Mouse (Mus musculus) embryonic facial prominence, embryonic 11.5 days (tissue): ENCODE results near the gene Lhfp. TPM values are rescaled to one million over a fixed set of nuclear protein-coding genes. Genes with fewer than 3 reads are reported as not detected.
A peak's percentile ranks its signal among the peaks of the same experiment; 100 is the strongest.

Experiments used
- ATAC-seq: fragments of 200-750 bp; cut with Nextera tagmentation; replicated peaks from 2 replicates; pipeline ENCODE4 v1.8.0; 2017; ENCODE audit warnings: low read depth; ENCODE audit not compliant: insufficient number of reproducible peaks, low FRiP score, low TSS enrichment
- DNase-seq: peaks from one replicate; pipeline ENCODE4 v3.0.0-alpha.2; 2015; ENCODE audit warnings: low spot score
- H3K27ac ChIP-seq: fragments of 300-500 bp; sonication (generic); replicated peaks from 2 replicates; pipeline ENCODE4 v1.5.1; 2014; ENCODE audit warnings: mild to moderate bottlenecking, low read depth, low read length, control low read depth
- H3K27me3 ChIP-seq: fragments of 300-500 bp; sonication (generic); 2 replicates; pipeline ENCODE4 v1.6.1; 2014; ENCODE audit warnings: mild to moderate bottlenecking, low read length, moderate library complexity, mixed read lengths; ENCODE audit not compliant: control insufficient read depth, insufficient read depth
- H3K36me3 ChIP-seq: fragments of 300-500 bp; sonication (generic); replicated peaks from 2 replicates; pipeline ENCODE4 v1.6.1; 2014; ENCODE audit warnings: low read depth, mild to moderate bottlenecking, low read length, moderate library complexity, mixed read lengths; ENCODE audit not compliant: control insufficient read depth, insufficient read depth
- H3K4me1 ChIP-seq: fragments of 300-500 bp; sonication (generic); 2 replicates; pipeline ENCODE4 v1.6.1; 2014; ENCODE audit warnings: low read length, mixed read lengths; ENCODE audit not compliant: control insufficient read depth, insufficient read depth
- H3K4me2 ChIP-seq: fragments of 300-500 bp; sonication (generic); 2 replicates; pipeline ENCODE4 v1.6.1; 2014; ENCODE audit warnings: low read depth, mild to moderate bottlenecking, control low read depth, low read length, moderate library complexity
- H3K4me3 ChIP-seq: fragments of 300-500 bp; sonication (generic); 2 replicates; pipeline ENCODE4 v1.5.1; 2014; ENCODE audit warnings: low read depth, low read length, control low read depth
- H3K9ac ChIP-seq: fragments of 300-500 bp; sonication (generic); replicated peaks from 2 replicates; pipeline ENCODE4 v1.6.1; 2014; ENCODE audit warnings: mild to moderate bottlenecking, control low read depth, low read length
- H3K9me3 ChIP-seq: fragments of 300-500 bp; sonication (generic); replicated peaks from 2 replicates; pipeline ENCODE4 v1.6.1; 2016; ENCODE audit warnings: mild to moderate bottlenecking, low read length, inconsistent platforms, mixed read lengths; ENCODE audit not compliant: control insufficient read depth
- WGBS: fragments of 180-500 bp; shearing (Covaris S2); extraction: QIAGEN DNeasy Blood & Tissue Kit; methylation state at CpG from one replicate; pipeline ENCODE4 v1.1.7; 2014; 5-methylcytosine and 5-hydroxymethylcytosine counted together
- polyA plus RNA-seq: library from polyadenylated mRNA; unstranded; fragments of >200 nt; fragmentation: Nextera tagmentation; extraction: Ambion mirVana; gene quantifications from 2 replicates; pipeline ENCODE4 v1.2.1, GENCODE M21; 2014

The Lhfp gene
- polyA plus RNA-seq, 1 experiment from 2014 or later, result 29.2 TPM

DNA sequence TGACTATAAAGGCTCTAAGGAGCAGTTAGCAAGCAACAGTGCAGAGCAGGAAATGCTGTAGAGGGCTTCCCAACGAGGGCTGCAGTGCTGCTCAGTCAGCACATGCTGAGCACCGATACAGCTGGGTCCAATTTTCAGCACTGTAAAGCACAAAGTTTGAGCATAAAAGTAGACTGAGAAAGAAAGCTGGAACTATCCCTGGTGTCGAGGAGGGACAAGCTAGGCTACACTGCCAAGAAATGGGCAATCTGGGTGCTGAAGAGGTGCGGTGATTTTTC lies 24.7 kb downstream of the Lhfp start:
- ATAC-seq (no peak), DNase-seq (peak; percentile 9)
- Histone ChIP-seq H3K27me3 (no peaks in the 10 kb centered on the region), H3K9me3 (no peaks in the 10 kb centered on the region), H3K4me2 (no peak overlapping the region), H3K4me3 (no peak overlapping the region), H3K36me3 (no peaks in the 10 kb centered on the region), H3K4me1 (no peaks in the 10 kb centered on the region), H3K9ac (no peak overlapping the region), H3K27ac (no peak overlapping the region)
- 55% methylated on average over 4 of the region's 4 CpGs for WGBS

DNA sequence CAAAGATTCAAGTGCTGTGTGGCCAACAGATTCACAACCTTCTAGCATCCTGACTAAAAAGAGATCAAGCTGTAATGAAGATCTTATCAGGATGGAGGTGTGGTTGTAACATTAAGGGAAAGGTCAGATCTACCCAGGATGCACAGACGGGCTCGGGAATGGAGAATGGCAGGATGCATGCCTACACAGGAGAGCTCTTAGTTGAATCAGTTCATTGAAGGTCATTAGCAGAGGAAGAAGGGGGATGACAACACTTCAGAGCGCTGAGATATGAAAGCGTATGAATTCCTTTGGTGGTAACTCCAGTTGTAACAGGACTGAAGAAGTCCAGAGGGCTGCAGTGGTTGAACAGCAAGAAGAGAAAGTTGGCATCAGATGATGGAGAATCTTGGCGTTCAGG lies 27.1 kb downstream of the Lhfp start:
- H3K9me3 ChIP-seq, result no peaks in the 10 kb centered on the region
- no peak overlapping the region for H3K9ac ChIP-seq
- ATAC-seq (no peak), DNase-seq (no peak)
- no peaks in the 10 kb centered on the region for H3K4me1 ChIP-seq
- no peaks in the 10 kb centered on the region for H3K27me3 ChIP-seq
- no peak overlapping the region for H3K27ac ChIP-seq
- H3K36me3 ChIP-seq, result no peaks in the 10 kb centered on the region
- 91% methylated on average over 5 of the region's 5 CpGs for WGBS
- H3K4me2 ChIP-seq, result no peak overlapping the region
- H3K4me3 ChIP-seq, result no peak overlapping the region

DNA sequence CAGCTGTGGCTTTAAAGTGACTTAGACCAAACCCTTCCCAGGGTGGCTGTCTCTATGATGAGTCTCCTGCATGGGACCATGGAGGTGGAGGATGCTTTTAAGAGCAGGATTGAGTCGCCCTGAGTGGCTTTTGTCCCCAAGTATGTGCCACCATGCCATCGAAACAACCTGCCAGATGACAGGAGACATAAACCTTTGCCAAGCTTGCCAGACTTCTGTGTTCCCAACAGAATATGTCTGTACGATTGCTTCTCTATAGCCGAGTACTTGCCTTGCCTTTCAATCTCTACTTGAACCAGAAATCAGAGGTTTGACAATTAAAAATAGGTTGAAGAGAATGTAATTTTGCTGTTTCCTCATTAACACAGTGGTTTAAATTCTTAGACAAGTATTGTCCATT lies 32.9 kb downstream of the Lhfp start:
- no peak overlapping the region for H3K4me2 ChIP-seq
- no peak overlapping the region for H3K4me3 ChIP-seq
- H3K9me3 ChIP-seq, result no peaks in the 10 kb centered on the region
- 93% methylated on average over 4 of the region's 4 CpGs for WGBS
- no peaks in the 10 kb centered on the region for H3K36me3 ChIP-seq
- DNase-seq (no peak), ATAC-seq (no peak)
- no peaks in the 10 kb centered on the region for H3K4me1 ChIP-seq
- H3K27me3 ChIP-seq, result no peaks in the 10 kb centered on the region
- H3K27ac ChIP-seq, result no peak overlapping the region
- H3K9ac ChIP-seq, result no peak overlapping the region

DNA sequence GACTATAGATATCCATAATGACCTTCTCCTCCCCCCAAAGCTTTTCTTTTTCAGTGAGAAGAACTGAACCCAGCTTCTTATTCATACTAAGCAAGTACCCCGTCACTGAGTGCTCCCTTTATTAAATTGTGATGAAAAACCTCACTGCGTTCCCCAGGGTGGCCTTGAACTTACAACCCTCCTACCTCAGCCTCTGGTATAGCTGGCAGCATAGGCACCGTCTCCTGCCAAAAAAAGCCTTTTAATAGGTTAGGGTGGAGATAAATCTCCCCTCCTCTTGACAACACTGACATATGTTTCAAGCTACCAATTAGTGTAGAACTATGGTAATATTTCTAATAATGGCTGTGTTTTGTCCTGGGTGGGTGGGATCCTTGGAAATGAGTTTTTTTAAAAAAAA lies 33.4 kb downstream of the Lhfp start:
- ATAC-seq, result no peak

DNA sequence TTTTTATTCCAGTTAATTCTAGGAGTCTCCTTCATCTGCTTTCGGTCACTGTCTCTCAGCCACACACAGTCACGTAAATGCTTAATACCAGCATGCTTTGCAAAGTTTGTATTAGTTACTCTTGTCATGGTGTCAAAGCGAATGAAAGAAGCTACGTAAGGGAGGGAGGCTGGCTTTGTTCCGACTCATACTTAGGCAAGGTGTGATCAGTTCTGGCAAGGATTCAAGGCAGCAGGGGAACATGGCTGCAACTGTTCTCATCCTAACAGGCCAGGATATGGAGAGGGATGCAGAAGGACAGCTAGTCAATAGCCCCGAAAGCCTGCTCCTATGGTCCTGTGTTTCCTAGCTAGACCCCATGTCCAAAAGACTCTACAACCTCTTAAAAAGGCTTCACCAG lies 39.0 kb downstream of the Lhfp start:
- no peak for DNase-seq

More for the DNA sequence above, 33.4 kb downstream of the Lhfp start:
- Histone ChIP-seq H3K9ac (no peak overlapping the region), H3K36me3 (no peaks in the 10 kb centered on the region), H3K9me3 (no peaks in the 10 kb centered on the region), H3K4me1 (no peaks in the 10 kb centered on the region), H3K27ac (no peak overlapping the region), H3K4me2 (no peak overlapping the region), H3K27me3 (no peaks in the 10 kb centered on the region), H3K4me3 (no peak overlapping the region)
- no peak for DNase-seq
- 84% methylated on average over 3 of the region's 3 CpGs for WGBS

DNA sequence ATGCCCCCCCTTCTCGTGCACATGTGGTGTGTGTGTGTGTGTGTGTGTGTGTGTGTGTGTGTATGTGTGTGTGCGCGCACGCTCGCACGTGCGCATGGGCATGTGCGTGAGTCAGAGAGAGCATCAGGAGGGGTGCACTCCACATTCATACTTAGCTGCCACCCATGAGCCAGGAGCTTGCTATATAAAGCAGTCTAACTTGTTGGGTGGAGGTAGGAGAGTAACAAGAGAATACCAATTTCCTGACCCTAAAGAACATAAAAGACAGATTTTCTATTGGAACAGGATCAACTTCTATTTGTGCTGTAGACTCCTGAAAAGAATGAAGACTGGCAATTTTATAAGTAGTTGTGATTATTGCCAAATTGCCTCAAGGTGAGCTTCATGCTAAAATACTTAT lies 39.4 kb downstream of the Lhfp start:
- Histone ChIP-seq H3K4me1 (no peaks in the 10 kb centered on the region), H3K27me3 (no peaks in the 10 kb centered on the region), H3K27ac (no peak overlapping the region), H3K9me3 (no peaks in the 10 kb centered on the region), H3K4me3 (no peak overlapping the region), H3K36me3 (no peaks in the 10 kb centered on the region), H3K9ac (no peak overlapping the region), H3K4me2 (no peak overlapping the region)
- 97% methylated on average over 8 of the region's 8 CpGs for WGBS
- DNase-seq, result no peak
- ATAC-seq, result no peak

More for the DNA sequence above, 39.0 kb downstream of the Lhfp start:
- H3K9ac ChIP-seq, result no peak overlapping the region
- H3K9me3 ChIP-seq, result no peaks in the 10 kb centered on the region
- WGBS, result 92% methylated on average over 6 of the region's 6 CpGs
- no peaks in the 10 kb centered on the region for H3K27me3 ChIP-seq
- no peak overlapping the region for H3K4me3 ChIP-seq
- no peaks in the 10 kb centered on the region for H3K4me1 ChIP-seq
- H3K4me2 ChIP-seq, result no peak overlapping the region
- ATAC-seq, result no peak
- no peak overlapping the region for H3K27ac ChIP-seq
- no peaks in the 10 kb centered on the region for H3K36me3 ChIP-seq

DNA sequence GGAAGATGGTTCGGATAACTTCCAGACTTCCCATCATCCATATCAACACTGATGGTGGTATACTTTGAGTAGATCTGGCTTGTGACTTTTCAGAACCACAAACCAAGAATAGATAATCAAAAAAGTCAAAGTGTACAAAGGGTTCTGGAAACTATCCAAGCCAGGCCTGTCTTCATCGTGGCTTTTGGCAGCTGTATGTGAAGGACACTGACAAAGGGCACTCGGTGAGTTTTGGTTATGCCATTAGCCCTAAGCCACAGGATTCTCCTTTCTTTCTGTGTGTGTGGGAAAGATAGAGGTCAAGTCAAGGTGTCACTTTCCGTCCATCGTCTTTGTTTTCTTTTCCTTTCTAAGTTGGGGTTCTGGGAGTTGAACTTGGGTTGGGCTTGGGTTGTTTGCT lies 42.4 kb downstream of the Lhfp start:
- no peaks in the 10 kb centered on the region for H3K4me1 ChIP-seq
- no peak for ATAC-seq
- no peaks in the 10 kb centered on the region for H3K36me3 ChIP-seq
- H3K4me3 ChIP-seq, result no peak overlapping the region
- H3K9ac ChIP-seq, result no peak overlapping the region
- no peaks in the 10 kb centered on the region for H3K27me3 ChIP-seq
- no peak for DNase-seq
- H3K27ac ChIP-seq, result no peak overlapping the region
- H3K9me3 ChIP-seq, result no peaks in the 10 kb centered on the region
- H3K4me2 ChIP-seq, result no peak overlapping the region
- WGBS, result 85% methylated on average over 5 of the region's 5 CpGs

DNA sequence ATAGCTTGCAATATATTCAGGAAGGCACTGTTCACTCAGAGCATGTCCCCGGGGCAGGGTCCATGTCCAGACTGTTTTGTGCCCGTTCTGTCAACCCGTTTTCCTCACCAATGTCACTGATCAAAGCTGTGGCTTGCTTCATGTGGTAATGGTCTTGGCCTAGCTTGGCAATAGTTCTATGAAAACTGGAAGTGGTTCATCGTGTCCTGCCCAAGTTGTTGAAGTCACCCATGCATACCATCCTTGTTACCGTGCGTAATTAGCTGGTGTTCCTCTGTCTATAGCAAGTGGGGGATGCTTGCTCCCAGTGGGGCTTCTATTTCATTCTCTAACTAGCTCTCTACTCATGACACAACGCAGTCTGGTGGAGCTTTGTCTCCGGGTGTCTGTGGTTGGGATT lies 43.5 kb downstream of the Lhfp start:
- WGBS, result 92% methylated on average over 8 of the region's 8 CpGs
- H3K4me2 ChIP-seq, result no peak overlapping the region
- H3K27me3 ChIP-seq, result no peaks in the 10 kb centered on the region
- H3K4me1 ChIP-seq, result no peaks in the 10 kb centered on the region
- no peak overlapping the region for H3K27ac ChIP-seq
- H3K9ac ChIP-seq, result no peak overlapping the region
- ATAC-seq, result no peak
- DNase-seq, result no peak
- no peak overlapping the region for H3K4me3 ChIP-seq
- H3K36me3 ChIP-seq, result no peaks in the 10 kb centered on the region
- H3K9me3 ChIP-seq, result no peaks in the 10 kb centered on the region
